Mouse (Mus musculus) heart, postnatal 0 days (tissue): ENCODE results near the gene Lingo4.

Source experiments
- CTCF ChIP-seq: IDR thresholded peaks from 2 replicates; pipeline ENCODE4 v1.5.1; 2016; ENCODE audit warnings: antibody characterized with exemption, control low read depth, low read depth
- EP300 ChIP-seq: IDR thresholded peaks from 2 replicates; pipeline ENCODE4 v1.6.1; 2016; ENCODE audit warnings: antibody characterized with exemption, low read depth

GRCm38 (mm10) chr3:94405561-94405960 is 7.2 kb downstream of the Lingo4 start:
- TF ChIP-seq CTCF, result no peak
- no peak for TF ChIP-seq EP300
